Comparison of ENCODE assay signal across 8 mouse cellular contexts in the genomic region with DNA sequence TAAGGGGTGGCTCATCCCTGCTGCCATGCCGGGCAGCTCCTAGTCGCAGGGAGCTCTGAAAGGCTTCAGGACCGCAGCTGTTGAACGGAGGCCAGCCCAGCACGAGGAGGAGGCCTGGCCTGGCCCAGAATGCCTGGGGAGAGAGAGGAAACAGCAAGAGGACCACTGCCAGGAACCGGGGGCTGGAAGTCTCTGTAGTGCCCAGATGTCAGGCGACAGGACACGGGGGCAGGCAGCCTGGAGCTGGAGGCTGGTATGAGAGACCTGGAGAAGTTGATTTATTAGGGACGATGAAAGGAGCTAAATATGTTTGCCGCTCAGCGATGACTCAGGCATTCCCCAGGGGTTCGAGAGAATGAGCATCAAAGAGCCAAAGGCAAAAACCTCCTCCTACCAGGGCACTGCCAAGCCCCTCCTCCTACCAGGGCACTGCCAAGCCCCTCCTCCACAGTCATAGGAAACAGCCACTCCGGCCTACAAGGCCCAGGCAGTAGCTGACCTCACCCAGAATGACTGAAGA. TPM values are rescaled to one million over a fixed set of nuclear protein-coding genes. Genes with fewer than 3 reads are reported as not detected.
DNase-seq lines count a peak whose midpoint lies in the region; ATAC-seq and TF ChIP-seq lines count a peak whose summit lies in the region.

No protein-coding gene starts in this region.

- H3K9me3 ChIP-seq in intestine, postnatal 0 days (ENCODE audit: control insufficient read depth), result no peaks in the 10 kb centered on the region

- no peak for TF ChIP-seq POLR2A in heart, adult 2 months (IDR thresholded peaks at IDR 0.05; ENCODE audit: insufficient read depth, low read depth, low read length)
- peak; percentile 34; the same call in 1 of the 2 replicates for TF ChIP-seq POLR2A in lung, adult 2 months (IDR thresholded peaks at IDR 0.05; ENCODE audit: borderline replicate concordance, extremely low read depth, low read depth, low read length)

- peaks cover 5% of the 10 kb centered on the region for H3K4me1 ChIP-seq in heart, adult 2 months (ENCODE audit: control insufficient read depth, insufficient read depth, low read length)
- H3K4me1 ChIP-seq in intestine, postnatal 0 days (replicated peaks; ENCODE audit: control insufficient read depth, insufficient read depth, low read length), result no peaks in the 10 kb centered on the region
- peaks cover 2% of the 10 kb centered on the region; the same call in 1 of the 2 replicates for H3K4me1 ChIP-seq in lung, adult 2 months (ENCODE audit: control insufficient read depth, insufficient read depth, low read length)

- TF ChIP-seq CTCF in heart, adult 2 months (IDR thresholded peaks at IDR 0.05), result no peak
- TF ChIP-seq CTCF in intestine, postnatal 0 days (IDR thresholded peaks at IDR 0.05; ENCODE audit: low read depth), result no peak
- TF ChIP-seq CTCF in lung, adult 2 months (IDR thresholded peaks at IDR 0.05; ENCODE audit: insufficient read depth, low read length), result no peak

- ATAC-seq in intestine, postnatal 0 days, result peak; percentile 39

- H3K27me3 ChIP-seq in heart, adult 2 months (ENCODE audit: control insufficient read depth, insufficient read depth, low read length), result no peaks in the 10 kb centered on the region; the same call in 1 of the 2 replicates
- H3K27me3 ChIP-seq in intestine, postnatal 0 days (replicated peaks; ENCODE audit: control insufficient read depth, insufficient read depth, low read length), result no peaks in the 10 kb centered on the region

- DNase-seq in left cerebral cortex, adult 18-20 months (ENCODE audit: low spot score in 2 of 2), result peak; percentile 34 to 37
- DNase-seq in left cerebral cortex, adult 11 months (ENCODE audit: low spot score), result no peak
- peak; percentile 37 for DNase-seq in cerebellum, adult 9-11 months
- peak; percentile 84 to 88 for DNase-seq in heart, adult 2 months
- DNase-seq in lung, adult 2 months, result peak; percentile 66
- DNase-seq in right cerebral cortex, postnatal 25 days, result peak; percentile 29
- no peak for DNase-seq in embryo, embryonic 11 days

- 11% methylated on average over 13 of the region's 13 CpGs for WGBS in heart, adult 2 months
- 47% methylated on average over 13 of the region's 13 CpGs for WGBS in intestine, postnatal 0 days
- 11% methylated on average over 13 of the region's 13 CpGs for WGBS in lung, adult 2 months

- TF ChIP-seq EP300 in heart, adult 2 months (IDR thresholded peaks at IDR 0.05; ENCODE audit: insufficient read depth, low read depth, low read length), result no peak

- no peak overlapping the region for H3K9ac ChIP-seq in heart, adult 2 months (ENCODE audit: low read depth, low read length)
- no peak overlapping the region for H3K9ac ChIP-seq in intestine, postnatal 0 days (ENCODE audit: low read depth, low read length)

- peak overlapping the region; percentile 50 for H3K27ac ChIP-seq in heart, adult 2 months
- H3K27ac ChIP-seq in intestine, postnatal 0 days (ENCODE audit: low read depth, low read length), result no peak overlapping the region

- intact Hi-C loops in heart, adult 2 months (cut with DNase I), result loop anchor here (5.0 kb wide), 1 partner anchor 228 kb away; no protein-coding TSS in a partner anchor

- no peak overlapping the region for H3K4me2 ChIP-seq in intestine, postnatal 0 days (replicated peaks; ENCODE audit: low read depth)

- no peak overlapping the region for H3K4me3 ChIP-seq in heart, adult 2 months
- no peak overlapping the region for H3K4me3 ChIP-seq in intestine, postnatal 0 days (ENCODE audit: low read depth, low read length)
- no peak overlapping the region for H3K4me3 ChIP-seq in lung, adult 2 months (replicated peaks; ENCODE audit: extremely low read depth, low read depth, low read length)

- H3K79me2 ChIP-seq in heart, adult 2 months (replicated peaks; ENCODE audit: control insufficient read depth, insufficient read depth, low read length), result no peaks in the 10 kb centered on the region

- H3K36me3 ChIP-seq in heart, adult 2 months (ENCODE audit: control insufficient read depth, insufficient read depth, low read length), result no peaks in the 10 kb centered on the region
- no peaks in the 10 kb centered on the region for H3K36me3 ChIP-seq in intestine, postnatal 0 days (ENCODE audit: control insufficient read depth, insufficient read depth)

RNA-seq across cellular contexts. Expression of gene Cyth4, which starts 27.6 kb away (rescaled TPM):
- total RNA-seq in left cerebral cortex, adult 18-20 months (2021), result 10 to 100 TPM; 10.1 to 10.4 TPM
- 1 to 10 TPM; 6.1 to 6.7 TPM for total RNA-seq in heart, adult 2 months (2021)
- polyA plus RNA-seq in heart, adult 2 months (2012; rRNA removed), result 9.3 and 12.8 TPM in 2 replicates
- polyA plus RNA-seq in intestine, postnatal 0 days (2015; fragmentation: Nextera tagmentation; extraction: Ambion mirVana), result 2.5 and 3.1 TPM in 2 replicates
- 42.8 and 45.5 TPM in 2 replicates for polyA plus RNA-seq in lung, adult 2 months (2012; rRNA removed)

RNA-seq across cellular contexts. Expression of gene Rac2, which starts 51.9 kb away (rescaled TPM):
- total RNA-seq in left cerebral cortex, adult 18-20 months (2021), result 1 to 10 TPM; 2.9 to 4.6 TPM
- total RNA-seq in heart, adult 2 months (2021), result 1 to 10 TPM; 4.5 to 8.7 TPM
- polyA plus RNA-seq in heart, adult 2 months (2012; rRNA removed), result 7.7 and 44.7 TPM in 2 replicates
- polyA plus RNA-seq in intestine, postnatal 0 days (2015; fragmentation: Nextera tagmentation; extraction: Ambion mirVana), result 9.0 and 9.9 TPM in 2 replicates
- 145 and 187 TPM in 2 replicates for polyA plus RNA-seq in lung, adult 2 months (2012; rRNA removed)

Comparison
In these comparisons a context has a peak if more than half of its experiments do, and no peak if none do; other contexts are left out.
1. DNase-seq: peak in left cerebral cortex, adult 18-20 months (2 of 2), cerebellum, adult 9-11 months (single experiment), heart, adult 2 months (2 of 2), lung, adult 2 months (single experiment) and right cerebral cortex, postnatal 25 days (single experiment); none in left cerebral cortex, adult 11 months (single experiment) and embryo, embryonic 11 days (single experiment).